Mouse (Mus musculus) lung, postnatal 0 days (tissue): ENCODE results near the gene Pgf. TPM values are rescaled to one million over a fixed set of nuclear protein-coding genes. Genes with fewer than 3 reads are reported as not detected.
"Not testable (repeated sequence)": the region's sequence is repeated elsewhere in the genome, so short reads cannot be mapped to it uniquely, and the experiment has no call there.

Source experiments
- ATAC-seq: fragments of 200-750 bp; cut with Nextera tagmentation; 2 replicates; pipeline ENCODE4 v1.8.0; 2017; ENCODE audit warnings: moderate library complexity
- DNase-seq: peaks from one replicate; pipeline ENCODE4 v3.0.0-alpha.2; 2016; ENCODE audit warnings: low spot score
- H3K27ac ChIP-seq: fragments of 300-500 bp; sonication (generic); 2 replicates; pipeline ENCODE4 v1.5.1; 2014; ENCODE audit warnings: antibody characterized with exemption, mild to moderate bottlenecking, low read length, mixed read lengths
- H3K27me3 ChIP-seq: fragments of 300-500 bp; sonication (generic); replicated peaks from 2 replicates; pipeline ENCODE4 v1.6.1; 2014; ENCODE audit warnings: low read length, mixed read lengths; ENCODE audit not compliant: insufficient read depth
- H3K36me3 ChIP-seq: fragments of 300-500 bp; sonication (generic); 2 replicates; pipeline ENCODE4 v1.6.1; 2014; ENCODE audit warnings: low read length, mixed read lengths; ENCODE audit not compliant: insufficient read depth
- H3K4me1 ChIP-seq: fragments of 300-500 bp; sonication (generic); 2 replicates; pipeline ENCODE4 v1.6.1; 2014; ENCODE audit warnings: antibody characterized with exemption, low read depth, low read length, mixed read lengths; ENCODE audit not compliant: insufficient read depth
- H3K4me2 ChIP-seq: fragments of 300-500 bp; sonication (generic); replicated peaks from 2 replicates; pipeline ENCODE4 v1.6.1; 2014; ENCODE audit warnings: low read depth, mild to moderate bottlenecking, low read length, moderate library complexity, mixed read lengths
- H3K4me3 ChIP-seq: fragments of 300-500 bp; sonication (generic); 2 replicates; pipeline ENCODE4 v1.5.1; 2014; ENCODE audit warnings: low read depth, low read length
- H3K9ac ChIP-seq: fragments of 300-500 bp; sonication (generic); replicated peaks from 2 replicates; pipeline ENCODE4 v1.6.1; 2014; ENCODE audit warnings: low read depth, mild to moderate bottlenecking
- H3K9me3 ChIP-seq: fragments of 300-500 bp; sonication (generic); 2 replicates; pipeline ENCODE4 v1.6.1; 2016; ENCODE audit warnings: low read length, mixed read lengths
- CTCF ChIP-seq: IDR thresholded peaks from 2 replicates; pipeline ENCODE4 v1.5.1; 2016; ENCODE audit warnings: antibody characterized with exemption, mild to moderate bottlenecking
- EP300 ChIP-seq: IDR thresholded peaks from 2 replicates; pipeline ENCODE4 v1.6.1; 2016; ENCODE audit warnings: antibody characterized with exemption, mild to moderate bottlenecking, control low read depth
- whole genome bisulfite sequencing: fragments of 180-500 bp; shearing (Covaris S2); extraction: QIAGEN DNeasy Blood & Tissue Kit; methylation state at CpG from one replicate; pipeline ENCODE4 v1.1.7; 2014; 5-methylcytosine and 5-hydroxymethylcytosine counted together
- polyA plus RNA-seq: library from polyadenylated mRNA; unstranded; fragments of >200 nt; fragmentation: Nextera tagmentation; extraction: Ambion mirVana; gene quantifications from 2 replicates; pipeline ENCODE4 v1.2.1, GENCODE M21; 2015

Gene Pgf
- polyA plus RNA-seq, 1 experiment from 2014 or later = 19.0 TPM

GRCm38 (mm10) chr12:85146881-85147280 lies 30.7 kb downstream of the Pgf start:
- no peak overlapping the region for H3K4me2 ChIP-seq
- ATAC-seq (no peak), DNase-seq (no peak)
- no peaks in the 10 kb centered on the region for H3K36me3 ChIP-seq
- no peak overlapping the region for H3K27ac ChIP-seq
- no peak overlapping the region for H3K9ac ChIP-seq
- no peak overlapping the region for H3K4me3 ChIP-seq
- TF ChIP-seq CTCF (no peak), EP300 (no peak)
- no peaks in the 10 kb centered on the region for H3K9me3 ChIP-seq
- no peaks in the 10 kb centered on the region for H3K27me3 ChIP-seq
- 77% methylated on average over 9 of the region's 9 CpGs for WGBS
- H3K4me1 ChIP-seq = no peaks in the 10 kb centered on the region

- H3K9me3 ChIP-seq = no peaks in the 10 kb centered on the region
- no peaks in the 10 kb centered on the region for H3K27me3 ChIP-seq
- no peak overlapping the region for H3K4me2 ChIP-seq
- peak; percentile 80 for DNase-seq
- ATAC-seq = peak; percentile 61
- TF ChIP-seq CTCF = no peak
- TF ChIP-seq EP300 = no peak
- no peak overlapping the region for H3K9ac ChIP-seq
- H3K4me3 ChIP-seq = no peak overlapping the region
- H3K36me3 ChIP-seq = no peaks in the 10 kb centered on the region
- H3K4me1 ChIP-seq = no peaks in the 10 kb centered on the region
- 26% methylated on average over 10 of the region's 11 CpGs for whole genome bisulfite sequencing
- H3K27ac ChIP-seq = no peak overlapping the region
These were observed 31.2 kb downstream of the Pgf start for GRCm38 (mm10) chr12:85146355-85146754.

GRCm38 (mm10) chr12:85145630-85146029 lies 32.0 kb downstream of the Pgf start:
- Histone ChIP-seq H3K9ac (no peak overlapping the region), H3K27ac (no peak overlapping the region), H3K36me3 (no peaks in the 10 kb centered on the region), H3K4me1 (no peaks in the 10 kb centered on the region), H3K27me3 (no peaks in the 10 kb centered on the region), H3K4me3 (no peak overlapping the region), H3K9me3 (no peaks in the 10 kb centered on the region), H3K4me2 (no peak overlapping the region)
- TF ChIP-seq EP300 (no peak), CTCF (no peak)
- peak; percentile 48 for DNase-seq
- 49% methylated on average over 9 of the region's 9 CpGs for WGBS
- ATAC-seq = peak; percentile 69

GRCm38 (mm10) chr12:85144821-85145220 lies 32.8 kb downstream of the Pgf start:
- H3K4me3 ChIP-seq = no peak overlapping the region
- WGBS = 89% methylated on average over 4 of the region's 4 CpGs
- ATAC-seq = no peak
- H3K9me3 ChIP-seq = no peaks in the 10 kb centered on the region
- TF ChIP-seq CTCF (no peak), EP300 (no peak)
- no peak overlapping the region for H3K9ac ChIP-seq
- no peaks in the 10 kb centered on the region for H3K27me3 ChIP-seq
- H3K36me3 ChIP-seq = no peaks in the 10 kb centered on the region
- no peaks in the 10 kb centered on the region for H3K4me1 ChIP-seq
- no peak overlapping the region for H3K27ac ChIP-seq
- no peak for DNase-seq
- no peak overlapping the region for H3K4me2 ChIP-seq

GRCm38 (mm10) chr12:85144276-85144675 lies 33.3 kb downstream of the Pgf start:
- not testable (repeated sequence) for H3K9me3 ChIP-seq, H3K27ac ChIP-seq, H3K4me2 ChIP-seq, ATAC-seq, H3K27me3 ChIP-seq, H3K4me1 ChIP-seq, DNase-seq, H3K4me3 ChIP-seq, H3K9ac ChIP-seq, H3K36me3 ChIP-seq
- peak; percentile 49 for TF ChIP-seq CTCF
- whole genome bisulfite sequencing = 58% methylated on average over 2 of the region's 2 CpGs

- H3K4me1 ChIP-seq = no peaks in the 10 kb centered on the region
- ATAC-seq (peak; percentile 63), DNase-seq (peak; percentile 86)
- H3K27me3 ChIP-seq = no peaks in the 10 kb centered on the region
- no peak overlapping the region for H3K9ac ChIP-seq
- 15% methylated on average over 4 of the region's 4 CpGs for WGBS
- no peak overlapping the region for H3K27ac ChIP-seq
- no peak overlapping the region for H3K4me2 ChIP-seq
- peak; percentile 95 for TF ChIP-seq CTCF
- no peak for TF ChIP-seq EP300
- H3K9me3 ChIP-seq = no peaks in the 10 kb centered on the region
- no peak overlapping the region for H3K4me3 ChIP-seq
- no peaks in the 10 kb centered on the region for H3K36me3 ChIP-seq
These were observed 34.8 kb downstream of the Pgf start for GRCm38 (mm10) chr12:85142803-85143202.

GRCm38 (mm10) chr12:85141096-85141495 lies 36.5 kb downstream of the Pgf start:
- Histone ChIP-seq H3K9ac (no peak overlapping the region), H3K4me1 (no peaks in the 10 kb centered on the region; the same call in 1 of the 2 replicates), H3K4me2 (no peak overlapping the region), H3K9me3 (no peaks in the 10 kb centered on the region), H3K4me3 (no peak overlapping the region), H3K27me3 (no peaks in the 10 kb centered on the region), H3K27ac (no peak overlapping the region), H3K36me3 (no peaks in the 10 kb centered on the region)
- TF ChIP-seq CTCF = no peak
- no peak for DNase-seq
- no peak for ATAC-seq
- 67% methylated on average over 6 of the region's 6 CpGs for WGBS
